Mouse (Mus musculus): ENCODE results near the gene Fah. TPM values are rescaled to one million over a fixed set of nuclear protein-coding genes. Genes with fewer than 3 reads are reported as not detected.

Fah gene
- polyA plus RNA-seq, 1 experiment, result 0.80 TPM

DNA sequence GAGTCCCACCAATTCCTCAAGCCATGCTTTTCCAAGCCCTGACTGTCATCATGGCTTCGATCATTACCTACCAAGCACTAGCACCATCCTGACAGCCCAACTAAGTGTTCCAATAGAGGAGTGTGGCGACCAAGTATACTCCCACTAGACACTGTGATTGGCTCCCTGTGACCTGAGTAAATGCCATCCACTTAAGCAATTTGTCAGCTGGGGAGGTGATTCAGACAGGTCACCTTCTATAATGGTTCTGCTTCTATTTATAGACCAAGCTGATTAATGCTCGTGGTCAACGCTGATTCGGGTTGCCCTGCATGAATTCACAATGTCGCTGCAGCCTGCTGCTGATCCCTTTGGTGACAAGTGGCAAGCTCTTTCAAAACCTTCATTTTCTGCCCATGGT is 40.3 kb downstream of the Fah start:
- TF ChIP-seq GATA1 (IDR thresholded peaks at IDR 0.05; ENCODE audit: low read length), result no peak

DNA sequence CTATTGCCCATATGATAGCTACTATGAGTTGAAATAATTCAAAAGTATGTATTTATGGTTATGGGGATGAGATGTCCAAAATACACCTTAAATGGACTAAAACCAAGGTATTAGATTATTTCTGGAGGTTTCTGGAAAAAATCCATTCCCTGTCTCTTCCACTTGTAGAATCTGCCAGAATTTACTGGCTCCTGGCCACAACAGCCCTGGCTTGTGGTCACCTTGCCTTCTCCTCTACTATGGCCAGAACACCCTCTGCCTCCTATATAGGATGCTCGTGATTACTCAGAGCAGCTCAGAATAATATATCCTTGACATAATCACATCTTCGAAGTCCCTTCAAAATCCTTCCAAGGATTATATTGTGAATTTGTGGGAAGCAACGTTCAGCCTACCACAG is 42.3 kb downstream of the Fah start:
- TF ChIP-seq GATA1 (IDR thresholded peaks at IDR 0.05; ENCODE audit: low read length), result no peak

DNA sequence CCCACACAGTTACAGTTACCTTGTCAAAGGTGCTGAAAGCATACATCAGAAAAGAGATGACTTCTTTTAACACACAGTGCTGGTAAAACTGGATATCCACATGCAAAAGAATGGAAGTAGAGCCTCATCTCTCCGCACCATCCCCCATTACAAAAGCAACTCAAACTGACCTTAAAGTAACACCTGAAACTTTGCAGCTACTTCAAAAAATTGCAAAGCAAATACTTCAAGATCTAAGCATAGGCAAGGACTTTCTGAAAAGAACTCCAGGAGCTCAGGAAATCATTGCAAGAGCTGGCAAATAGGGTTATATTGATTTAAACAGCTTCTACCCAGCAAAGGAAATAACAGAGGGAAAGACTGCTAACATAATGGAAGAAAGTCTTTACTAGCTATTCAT is 46.0 kb downstream of the Fah start:
- no peak for TF ChIP-seq GATA1 (IDR thresholded peaks at IDR 0.05; ENCODE audit: low read length)

DNA sequence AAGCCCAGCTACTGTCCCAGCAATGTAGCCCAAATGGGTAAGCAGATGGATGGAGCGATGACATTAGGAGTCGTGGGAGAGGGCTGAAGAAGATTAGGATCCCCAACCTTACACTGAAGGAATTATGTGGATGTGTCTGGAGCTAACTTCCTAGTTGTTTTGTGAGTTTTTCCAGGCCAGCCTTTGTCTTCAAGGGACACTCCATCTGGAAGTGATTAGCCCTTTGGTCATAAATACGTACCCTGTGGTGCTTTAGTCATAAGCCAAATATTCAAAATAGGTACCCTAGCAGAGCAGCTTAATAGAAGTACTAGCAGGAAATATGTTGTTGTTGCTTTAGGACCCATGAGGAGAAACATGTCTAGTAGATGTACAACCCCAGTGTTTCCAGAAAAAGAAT is 49.2 kb downstream of the Fah start:
- TF ChIP-seq GATA1 (IDR thresholded peaks at IDR 0.05; ENCODE audit: low read length), result no peak

DNA sequence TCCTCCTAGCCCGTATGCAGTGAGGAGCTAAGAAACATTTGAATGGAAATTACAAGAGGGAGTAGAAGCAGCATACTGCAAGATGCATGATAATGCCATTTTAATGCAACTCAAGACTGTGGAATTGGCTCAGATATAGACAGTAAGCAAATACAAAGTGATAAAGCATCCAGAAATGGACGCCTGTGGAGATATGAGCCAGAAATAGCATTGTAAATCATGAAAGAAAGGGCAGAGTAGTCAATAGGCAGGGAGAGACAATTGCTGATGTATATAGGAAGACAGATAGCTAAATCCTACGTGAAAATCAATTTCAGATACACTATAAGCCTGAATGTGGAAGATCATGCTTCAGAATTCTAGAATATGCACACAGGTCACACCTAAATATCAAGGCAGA is 51.2 kb downstream of the Fah start:
- no peak for TF ChIP-seq GATA1 (IDR thresholded peaks at IDR 0.05; ENCODE audit: low read length)

DNA sequence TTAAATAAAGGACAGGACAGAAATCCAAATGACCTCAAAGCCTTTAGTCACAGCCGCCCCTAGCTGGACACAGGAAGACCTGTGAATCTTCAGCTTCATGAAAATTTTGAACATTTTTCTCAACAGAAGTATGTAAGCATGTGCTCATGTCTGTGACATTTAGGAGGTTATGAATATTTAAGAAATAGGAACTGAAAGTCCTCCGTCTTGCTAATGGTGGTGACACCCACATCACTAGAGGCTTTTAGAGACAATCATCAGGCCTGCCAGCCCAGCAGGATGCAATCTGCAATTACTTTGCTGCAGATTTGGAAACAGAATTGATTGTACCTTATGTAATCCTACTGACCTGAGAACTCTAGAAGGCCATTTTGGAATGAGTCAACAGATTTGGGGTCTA is 55.0 kb downstream of the Fah start:
- no peak for TF ChIP-seq GATA1 (IDR thresholded peaks at IDR 0.05; ENCODE audit: low read length)

DNA sequence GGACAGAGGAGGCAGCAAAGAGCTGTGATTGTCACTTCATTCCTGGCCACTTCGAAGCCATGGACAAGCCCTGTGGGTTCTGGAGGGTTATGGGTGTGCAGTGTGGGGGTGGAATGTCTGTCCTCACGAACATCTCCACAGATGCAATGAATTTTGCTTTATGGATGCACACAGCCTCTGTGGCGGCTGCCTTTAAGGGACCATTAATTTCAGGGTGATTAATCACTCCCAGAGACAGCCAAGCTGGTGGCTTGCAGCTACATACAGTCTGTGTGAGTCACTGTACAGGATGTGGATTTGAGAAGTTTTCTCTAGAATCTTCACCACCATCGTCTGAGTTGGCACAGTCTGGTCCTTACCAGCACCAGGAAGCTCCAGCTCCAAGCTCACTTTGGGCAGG is 59.9 kb downstream of the Fah start:
- no peak for TF ChIP-seq GATA1 (IDR thresholded peaks at IDR 0.05; ENCODE audit: low read length)

DNA sequence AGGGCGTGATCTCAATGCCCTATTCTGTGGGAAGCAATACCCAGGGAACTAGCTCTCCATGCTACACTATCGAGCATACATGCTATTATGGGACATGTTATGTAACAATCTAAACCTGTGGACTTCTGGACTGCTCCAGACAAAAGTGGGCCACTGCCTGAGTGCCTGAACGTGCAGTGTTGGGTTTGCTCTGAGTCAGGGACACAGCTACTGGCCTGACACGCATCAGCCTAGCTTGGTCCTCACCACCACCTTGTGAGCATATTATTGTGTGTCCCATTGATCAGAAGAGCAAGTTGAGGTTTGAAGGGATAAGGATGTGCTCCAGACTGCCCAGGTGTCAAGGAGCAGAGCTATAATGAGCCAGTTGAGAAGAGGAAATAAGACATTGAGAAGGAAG is 61.6 kb downstream of the Fah start:
- no peak for TF ChIP-seq GATA1 (IDR thresholded peaks at IDR 0.05; ENCODE audit: low read length)

Other genes with a start within 250 kb of the Fah start
- not detected in 2 replicates for gene Arnt2, start 196.5 kb downstream of the Fah start, polyA plus RNA-seq (2012)
- gene Gm2115, start 77.8 kb downstream of the Fah start, polyA plus RNA-seq (2012), result not detected in 2 replicates
- 27.2 and 49.9 TPM in 2 replicates for gene Zfand6, start 83.2 kb upstream of the Fah start, polyA plus RNA-seq (2012)
- gene Olfr291, start 246.8 kb upstream of the Fah start, polyA plus RNA-seq (2012), result not detected in 2 replicates